Mouse (Mus musculus): ENCODE results near the gene OR5BS1P. TPM values are rescaled to one million over a fixed set of nuclear protein-coding genes. Genes with fewer than 3 reads are reported as not detected.
"Not testable (repeated sequence)": the region's sequence is repeated elsewhere in the genome, so short reads cannot be mapped to it uniquely, and the experiment has no call there.

The OR5BS1P gene
- not detected in 2 replicates for polyA plus RNA-seq (2014; fragmentation: Nextera tagmentation; extraction: Ambion mirVana)

DNA sequence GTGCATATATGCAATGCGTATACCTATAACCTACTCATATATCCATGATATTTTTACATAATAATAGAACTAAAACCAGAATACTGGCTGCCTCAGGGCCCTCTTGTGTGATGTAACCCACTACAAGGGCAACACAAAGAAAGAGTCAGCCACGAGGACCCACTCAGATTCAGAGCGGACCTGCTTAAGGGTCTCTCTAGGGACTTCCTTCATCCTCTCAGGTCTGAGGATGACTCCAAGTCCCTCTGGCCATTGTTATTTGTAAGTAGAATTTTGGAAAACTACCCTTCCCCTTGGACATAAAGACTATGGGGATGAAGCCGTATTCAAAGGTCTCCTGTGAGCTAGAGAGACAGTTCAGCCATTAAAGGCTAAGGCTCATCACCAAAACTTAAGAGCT lies at the start of gene OR5BS1P:
OR5BS1P (plus strand) TSS at position 301 of the 400 bp plus-strand sequence.
- Histone ChIP-seq H3K9ac (no peak within 1 kb of the TSS), H3K4me1 (replicated peaks; ENCODE audit: control insufficient read depth, insufficient read depth, low read length) (no peaks in the 10 kb centered on the region), H3K36me3 (replicated peaks; ENCODE audit: control insufficient read depth, insufficient read depth) (no peaks in the 10 kb centered on the region), H3K27me3 (ENCODE audit: control insufficient read depth, insufficient read depth, low read length) (no peaks in the 10 kb centered on the region), H3K9me3 (ENCODE audit: control insufficient read depth, low read length) (no peaks in the 10 kb centered on the region), H3K4me2 (replicated peaks) (no peak within 1 kb of the TSS), H3K27ac (no peak within 1 kb of the TSS), H3K4me3 (replicated peaks; ENCODE audit: low read length) (no peak within 1 kb of the TSS)
- no peak for DNase-seq (ENCODE audit: low spot score)
- no peak for ATAC-seq (ENCODE audit: low FRiP score)
- 94% methylated on average over 4 of the region's 4 CpGs for WGBS

DNA sequence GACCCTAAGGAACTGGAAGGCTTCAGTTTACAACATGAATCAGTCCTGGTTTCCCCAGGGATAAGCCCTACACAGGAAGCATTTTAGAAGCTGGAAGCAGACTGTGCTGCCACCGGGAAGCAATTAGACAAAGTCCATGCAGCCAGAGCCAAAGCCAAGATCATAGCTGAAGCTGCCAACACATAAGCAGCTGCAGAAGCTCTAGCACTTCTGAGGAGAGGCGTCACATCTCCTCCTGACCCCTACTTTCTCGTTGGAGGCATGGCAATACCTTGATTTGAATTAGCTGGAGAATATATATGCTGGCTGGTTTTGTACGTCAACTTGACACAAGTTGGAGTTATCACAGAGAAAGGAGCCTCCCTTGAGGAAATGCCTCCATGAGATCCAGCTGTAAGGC lies 48.8 kb upstream of the OR5BS1P start:
- H3K4me1 ChIP-seq (replicated peaks; ENCODE audit: control insufficient read depth, insufficient read depth, low read length), result no peaks in the 10 kb centered on the region
- no peak overlapping the region for H3K27ac ChIP-seq
- no peak overlapping the region for H3K9ac ChIP-seq
- no peaks in the 10 kb centered on the region for H3K27me3 ChIP-seq (ENCODE audit: control insufficient read depth, insufficient read depth, low read length)
- no peak for ATAC-seq (ENCODE audit: low FRiP score)
- WGBS, result 68% methylated on average over 4 of the region's 4 CpGs
- H3K4me2 ChIP-seq (replicated peaks), result no peak overlapping the region
- H3K4me3 ChIP-seq (replicated peaks; ENCODE audit: low read length), result no peak overlapping the region
- H3K36me3 ChIP-seq (replicated peaks; ENCODE audit: control insufficient read depth, insufficient read depth), result no peaks in the 10 kb centered on the region
- no peaks in the 10 kb centered on the region for H3K9me3 ChIP-seq (ENCODE audit: control insufficient read depth, low read length)
- no peak for DNase-seq (ENCODE audit: low spot score)

GRCm38 (mm10) chr15:98424326-98424725 lies 45.4 kb upstream of the OR5BS1P start:
- no peak for ATAC-seq (ENCODE audit: low FRiP score)
- Histone ChIP-seq H3K36me3 (replicated peaks; ENCODE audit: control insufficient read depth, insufficient read depth) (no peaks in the 10 kb centered on the region), H3K4me2 (replicated peaks) (no peak overlapping the region), H3K9me3 (ENCODE audit: control insufficient read depth, low read length) (no peaks in the 10 kb centered on the region), H3K27me3 (ENCODE audit: control insufficient read depth, insufficient read depth, low read length) (no peaks in the 10 kb centered on the region), H3K4me3 (replicated peaks; ENCODE audit: low read length) (no peak overlapping the region), H3K9ac (no peak overlapping the region), H3K4me1 (replicated peaks; ENCODE audit: control insufficient read depth, insufficient read depth, low read length) (no peaks in the 10 kb centered on the region), H3K27ac (no peak overlapping the region)
- 71% methylated on average over 14 of the region's 14 CpGs for WGBS
- DNase-seq (ENCODE audit: low spot score), result no peak

DNA sequence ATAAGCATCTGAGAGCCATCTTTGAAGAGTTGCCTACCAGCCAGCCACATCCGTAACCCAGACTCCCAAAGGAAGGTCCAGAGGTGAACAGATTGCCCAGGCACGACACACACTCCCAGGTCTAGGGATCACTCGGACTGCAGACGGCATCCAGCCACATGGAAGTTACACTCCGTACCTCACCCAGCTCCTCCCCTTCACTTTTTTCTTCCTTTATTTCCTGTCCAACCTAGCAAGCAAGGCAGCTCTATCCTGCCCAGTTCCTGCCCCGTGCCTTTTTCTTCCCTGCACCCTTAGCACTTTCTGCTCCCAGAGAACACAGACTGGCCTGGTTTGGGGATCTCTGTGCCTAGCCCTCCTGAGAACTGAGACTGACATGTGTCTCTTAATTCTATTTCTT lies 44.9 kb upstream of the OR5BS1P start:
- H3K36me3 ChIP-seq (replicated peaks; ENCODE audit: control insufficient read depth, insufficient read depth), result no peaks in the 10 kb centered on the region
- no peaks in the 10 kb centered on the region for H3K27me3 ChIP-seq (ENCODE audit: control insufficient read depth, insufficient read depth, low read length)
- H3K4me3 ChIP-seq (replicated peaks; ENCODE audit: low read length), result no peak overlapping the region
- H3K9ac ChIP-seq, result no peak overlapping the region
- no peaks in the 10 kb centered on the region for H3K9me3 ChIP-seq (ENCODE audit: control insufficient read depth, low read length)
- no peak overlapping the region for H3K27ac ChIP-seq
- 68% methylated on average over 6 of the region's 6 CpGs for WGBS
- DNase-seq (ENCODE audit: low spot score) (no peak), ATAC-seq (ENCODE audit: low FRiP score) (no peak)
- no peak overlapping the region for H3K4me2 ChIP-seq (replicated peaks)
- H3K4me1 ChIP-seq (replicated peaks; ENCODE audit: control insufficient read depth, insufficient read depth, low read length), result no peaks in the 10 kb centered on the region

DNA sequence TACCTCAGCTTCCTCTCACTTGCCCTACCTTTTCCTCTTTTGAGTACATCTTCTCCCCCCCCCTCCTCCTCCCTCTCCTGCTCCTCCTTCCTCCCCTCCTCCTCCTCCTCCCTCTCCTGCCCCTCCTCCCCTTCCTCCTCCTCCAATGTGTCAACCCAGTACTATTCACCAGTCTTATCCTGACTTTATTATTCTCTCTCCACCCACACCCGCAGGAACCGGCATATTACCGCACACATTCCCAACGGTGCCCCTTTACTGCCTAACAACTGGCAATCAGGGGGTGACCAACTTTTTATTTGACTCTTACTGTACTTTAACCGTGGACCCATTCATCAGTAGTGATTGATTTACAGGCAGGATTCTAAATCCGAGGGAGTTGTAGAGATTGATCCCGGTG lies 44.5 kb upstream of the OR5BS1P start:
- Histone ChIP-seq H3K4me1 (replicated peaks; ENCODE audit: control insufficient read depth, insufficient read depth, low read length) (no peaks in the 10 kb centered on the region), H3K4me2 (replicated peaks) (no peak overlapping the region), H3K36me3 (replicated peaks; ENCODE audit: control insufficient read depth, insufficient read depth) (no peaks in the 10 kb centered on the region), H3K27ac (no peak overlapping the region), H3K4me3 (replicated peaks; ENCODE audit: low read length) (no peak overlapping the region), H3K9me3 (ENCODE audit: control insufficient read depth, low read length) (no peaks in the 10 kb centered on the region), H3K27me3 (ENCODE audit: control insufficient read depth, insufficient read depth, low read length) (no peaks in the 10 kb centered on the region), H3K9ac (no peak overlapping the region)
- WGBS, result 78% methylated on average over 7 of the region's 7 CpGs
- no peak for DNase-seq (ENCODE audit: low spot score)
- no peak for ATAC-seq (ENCODE audit: low FRiP score)

- H3K4me1 ChIP-seq (replicated peaks; ENCODE audit: control insufficient read depth, insufficient read depth, low read length); H3K9ac ChIP-seq; H3K4me2 ChIP-seq (replicated peaks); H3K36me3 ChIP-seq (replicated peaks; ENCODE audit: control insufficient read depth, insufficient read depth); DNase-seq (ENCODE audit: low spot score); H3K9me3 ChIP-seq (ENCODE audit: control insufficient read depth, low read length); H3K27ac ChIP-seq; ATAC-seq (ENCODE audit: low FRiP score); H3K4me3 ChIP-seq (replicated peaks; ENCODE audit: low read length); H3K27me3 ChIP-seq (ENCODE audit: control insufficient read depth, insufficient read depth, low read length): not testable (repeated sequence)
- WGBS, result 83% methylated on average over 5 of the region's 5 CpGs
These were observed 38.8 kb upstream of the OR5BS1P start, which contains the start of gene Olfr282 for GRCm38 (mm10) chr15:98430925-98431324. TSS of gene Olfr282 (plus strand) at chr15:98431225.

GRCm38 (mm10) chr15:98444561-98444960 lies 25.1 kb upstream of the OR5BS1P start:
- DNase-seq (ENCODE audit: low spot score), result no peak
- no peak overlapping the region for H3K27ac ChIP-seq
- no peaks in the 10 kb centered on the region for H3K4me1 ChIP-seq (replicated peaks; ENCODE audit: control insufficient read depth, insufficient read depth, low read length)
- WGBS, result 80% methylated on average over 3 of the region's 3 CpGs
- no peak overlapping the region for H3K4me2 ChIP-seq (replicated peaks)
- no peak for ATAC-seq (ENCODE audit: low FRiP score)
- H3K9me3 ChIP-seq (ENCODE audit: control insufficient read depth, low read length), result no peaks in the 10 kb centered on the region
- no peak overlapping the region for H3K4me3 ChIP-seq (replicated peaks; ENCODE audit: low read length)
- no peaks in the 10 kb centered on the region for H3K27me3 ChIP-seq (ENCODE audit: control insufficient read depth, insufficient read depth, low read length)
- H3K36me3 ChIP-seq (replicated peaks; ENCODE audit: control insufficient read depth, insufficient read depth), result no peaks in the 10 kb centered on the region
- no peak overlapping the region for H3K9ac ChIP-seq

DNA sequence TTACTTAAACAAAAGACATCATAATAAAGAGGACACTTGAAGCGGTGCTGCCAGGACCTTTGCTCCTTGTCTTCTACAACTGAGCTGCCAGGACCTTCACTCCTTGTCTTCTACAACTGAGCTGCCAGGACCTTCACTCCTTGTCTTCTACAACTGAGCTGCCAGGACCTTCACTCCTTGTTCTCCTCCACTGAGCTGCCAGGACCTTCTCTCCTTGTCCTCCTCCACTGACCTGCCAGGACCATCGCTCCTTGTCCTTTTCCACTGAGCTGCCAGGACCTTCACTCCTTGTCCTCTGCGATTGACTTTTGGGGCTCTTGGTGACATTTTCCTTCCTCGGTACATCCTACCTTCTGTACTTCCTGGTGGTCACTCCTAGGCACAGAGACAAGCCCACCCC lies 21.2 kb upstream of the OR5BS1P start:
- H3K36me3 ChIP-seq (replicated peaks; ENCODE audit: control insufficient read depth, insufficient read depth), result no peaks in the 10 kb centered on the region
- no peak overlapping the region for H3K4me3 ChIP-seq (replicated peaks; ENCODE audit: low read length)
- no peaks in the 10 kb centered on the region for H3K4me1 ChIP-seq (replicated peaks; ENCODE audit: control insufficient read depth, insufficient read depth, low read length)
- no peak overlapping the region for H3K27ac ChIP-seq
- DNase-seq (ENCODE audit: low spot score) (no peak), ATAC-seq (ENCODE audit: low FRiP score) (no peak)
- H3K9me3 ChIP-seq (ENCODE audit: control insufficient read depth, low read length), result no peaks in the 10 kb centered on the region
- no peaks in the 10 kb centered on the region for H3K27me3 ChIP-seq (ENCODE audit: control insufficient read depth, insufficient read depth, low read length)
- no peak overlapping the region for H3K9ac ChIP-seq
- H3K4me2 ChIP-seq (replicated peaks), result no peak overlapping the region; the same call in 1 of the 2 replicates
- WGBS, result 54% methylated on average over 4 of the region's 4 CpGs

- no peak within 1 kb of the TSS for H3K4me3 ChIP-seq (replicated peaks; ENCODE audit: low read length)
- H3K4me2 ChIP-seq (replicated peaks), result no peak within 1 kb of the TSS
- H3K36me3 ChIP-seq (replicated peaks; ENCODE audit: control insufficient read depth, insufficient read depth), result no peaks in the 10 kb centered on the region
- no peaks in the 10 kb centered on the region for H3K9me3 ChIP-seq (ENCODE audit: control insufficient read depth, low read length)
- 91% methylated on average over 7 of the region's 7 CpGs for WGBS
- H3K4me1 ChIP-seq (replicated peaks; ENCODE audit: control insufficient read depth, insufficient read depth, low read length), result no peaks in the 10 kb centered on the region
- DNase-seq (ENCODE audit: low spot score) (no peak), ATAC-seq (ENCODE audit: low FRiP score) (no peak)
- H3K27me3 ChIP-seq (ENCODE audit: control insufficient read depth, insufficient read depth, low read length), result no peaks in the 10 kb centered on the region
- H3K27ac ChIP-seq, result no peak within 1 kb of the TSS
- H3K9ac ChIP-seq, result no peak within 1 kb of the TSS
These were observed 17.4 kb upstream of the OR5BS1P start, which contains the start of gene Olfr281 for GRCm38 (mm10) chr15:98452288-98452687. TSS of gene Olfr281 (plus strand) at chr15:98452588.

GRCm38 (mm10) chr15:98471539-98471938 lies 1.8 kb downstream of the OR5BS1P start:
- Histone ChIP-seq H3K4me3 (replicated peaks; ENCODE audit: low read length) (no peak overlapping the region), H3K36me3 (replicated peaks; ENCODE audit: control insufficient read depth, insufficient read depth) (no peaks in the 10 kb centered on the region), H3K4me1 (replicated peaks; ENCODE audit: control insufficient read depth, insufficient read depth, low read length) (no peaks in the 10 kb centered on the region), H3K9ac (no peak overlapping the region), H3K27ac (no peak overlapping the region), H3K27me3 (ENCODE audit: control insufficient read depth, insufficient read depth, low read length) (no peaks in the 10 kb centered on the region), H3K9me3 (ENCODE audit: control insufficient read depth, low read length) (no peaks in the 10 kb centered on the region), H3K4me2 (replicated peaks) (no peak overlapping the region)
- ATAC-seq (ENCODE audit: low FRiP score) (no peak), DNase-seq (ENCODE audit: low spot score) (no peak)
- WGBS, result 92% methylated on average over 13 of the region's 13 CpGs

Measured in hindbrain, embryonic 14.5 days (tissue).